In genomic region chr3:23972747-23973667, GRCm38 (mm10) we compare ENCODE assay signal across 27 mouse cellular contexts.
A peak's percentile ranks its signal among the peaks of the same experiment; 100 is the strongest.
DNase-seq lines count a peak whose midpoint lies in the region; ATAC-seq and TF ChIP-seq lines count a peak whose summit lies in the region.
"Had no signal": no experiment of that assay in that cellular context is flagged by ENCODE, and none has a peak within 500 bp of the region (broad histone marks: within the 10 kb centered on the region; RNA-seq: fewer than 3 reads in every experiment).

No protein-coding gene starts in this region.

- no peaks in the 10 kb centered on the region for H3K4me1 ChIP-seq in forebrain, embryonic 15.5 days
- H3K4me1 ChIP-seq in forebrain, embryonic 11.5 days (replicated peaks; ENCODE audit: control insufficient read depth, insufficient read depth, low read length) = no peaks in the 10 kb centered on the region
- H3K4me1 ChIP-seq in lung, embryonic 15.5 days = 0 out of 2 replicates have a peak, but pooled peaks cover 4% of the 10 kb centered on the region
- H3K4me1 ChIP-seq in MEL (ENCODE audit: control insufficient read depth in 1 of 2, insufficient read depth in 2 of 2, low read length in 2 of 2) = peaks cover 3 to 23% of the 10 kb centered on the region in 2 experiments; a peak in 3 of 4 replicates
- H3K4me1 ChIP-seq: heart, embryonic 12.5 days; hindbrain, embryonic 12.5 days; limb, embryonic 12.5 days; liver, embryonic 12.5 days; neural tube, embryonic 15.5 days; stomach, embryonic 15.5 days had no signal

- TF ChIP-seq RAD21 in MEL (IDR thresholded peaks at IDR 0.05; ENCODE audit: low read depth, low read length) = no peak; the same call in 1 of the 2 replicates

- no peak overlapping the region for H3K4me2 ChIP-seq in forebrain, embryonic 15.5 days (replicated peaks)
- H3K4me2 ChIP-seq in forebrain, embryonic 11.5 days (ENCODE audit: low read depth, low read length, severe bottlenecking) = no peak overlapping the region
- H3K4me2 ChIP-seq in lung, embryonic 15.5 days = no peak overlapping the region
- H3K4me2 ChIP-seq: heart, embryonic 12.5 days; hindbrain, embryonic 12.5 days; limb, embryonic 12.5 days; liver, embryonic 12.5 days; neural tube, embryonic 15.5 days; stomach, embryonic 15.5 days had no signal

- H3K36me3 ChIP-seq in forebrain, embryonic 15.5 days = no peaks in the 10 kb centered on the region
- H3K36me3 ChIP-seq in forebrain, embryonic 11.5 days (ENCODE audit: control insufficient read depth, insufficient read depth, low read length) = no peaks in the 10 kb centered on the region
- no peaks in the 10 kb centered on the region for H3K36me3 ChIP-seq in lung, embryonic 15.5 days
- H3K36me3 ChIP-seq in MEL (ENCODE audit: control insufficient read depth in 1 of 2, insufficient read depth in 2 of 2, low read length in 2 of 2) = peaks cover 0 to 4% of the 10 kb centered on the region in 2 experiments; a peak in 2 of 4 replicates
- H3K36me3 ChIP-seq: G1E; heart, embryonic 12.5 days; hindbrain, embryonic 12.5 days; limb, embryonic 12.5 days; liver, embryonic 12.5 days; neural tube, embryonic 15.5 days; stomach, embryonic 15.5 days had no signal

- H3K9me3 ChIP-seq in forebrain, embryonic 15.5 days = no peaks in the 10 kb centered on the region
- H3K9me3 ChIP-seq in forebrain, embryonic 11.5 days (ENCODE audit: control insufficient read depth, low read length) = no peaks in the 10 kb centered on the region
- H3K9me3 ChIP-seq in lung, embryonic 15.5 days = no peaks in the 10 kb centered on the region
- H3K9me3 ChIP-seq in MEL (replicated peaks; ENCODE audit: insufficient read depth, low read length) = no peaks in the 10 kb centered on the region
- H3K9me3 ChIP-seq: G1E; heart, embryonic 12.5 days; hindbrain, embryonic 12.5 days; limb, embryonic 12.5 days; liver, embryonic 12.5 days; neural tube, embryonic 15.5 days; stomach, embryonic 15.5 days had no signal

- DNase-seq in forebrain, embryonic 11.5 days (ENCODE audit: low spot score) = no peak
- no peak for DNase-seq in lung, postnatal 36 days
- DNase-seq in MEL (ENCODE audit: low read depth, low spot score) = peak; percentile 74
- peak; percentile 73 for DNase-seq in brain, embryonic 14.5 days (ENCODE audit: low read depth)
- DNase-seq in urinary bladder, adult 18-20 months (ENCODE audit: low spot score in 2 of 2) = no peak
- DNase-seq: adrenal gland, postnatal 10 days; cerebellum, adult 9-10 months; gastrocnemius, postnatal 25 days; heart, adult 18-20 months; heart, postnatal 14 days; kidney, adult 18-20 months; right cerebral cortex, adult 18-20 months; right cerebral cortex, postnatal 4 days; thymus, adult 18-20 months; thymus, postnatal 36 days had no signal

- TF ChIP-seq CTCF in MEL (IDR thresholded peaks at IDR 0.05 in 2 of 3, conservative IDR thresholded peaks at IDR 0.05 in 1 of 3; ENCODE audit: control insufficient read depth in 1 of 3, insufficient read depth in 1 of 3, low read depth in 2 of 3, low read length in 3 of 3, poor library complexity in 1 of 3, severe bottlenecking in 1 of 3) = no peak
- TF ChIP-seq CTCF in brain, embryonic 14.5 days (IDR thresholded peaks at IDR 0.05; ENCODE audit: borderline replicate concordance, extremely low read depth, insufficient read depth, insufficient read length) = no peak

- TF ChIP-seq EP300 in MEL (IDR thresholded peaks at IDR 0.05; ENCODE audit: low read depth in 1 of 2, low read length in 2 of 2) = peak; percentile 83 to 90

- no peak overlapping the region for H3K9ac ChIP-seq in forebrain, embryonic 15.5 days (replicated peaks)
- no peak overlapping the region for H3K9ac ChIP-seq in forebrain, embryonic 11.5 days (ENCODE audit: low read length)
- no peak overlapping the region for H3K9ac ChIP-seq in lung, embryonic 15.5 days
- 0 out of 2 replicates have a peak overlapping the region, but pooled peaks have one; percentile 22 for H3K9ac ChIP-seq in MEL (ENCODE audit: control insufficient read depth, low read depth, low read length, poor library complexity, severe bottlenecking)
- H3K9ac ChIP-seq: heart, embryonic 12.5 days; hindbrain, embryonic 12.5 days; limb, embryonic 12.5 days; liver, embryonic 12.5 days; neural tube, embryonic 15.5 days; stomach, embryonic 15.5 days had no signal

- ATAC-seq in forebrain, embryonic 15.5 days (replicated peaks) = peak; percentile 82
- no peak for ATAC-seq in forebrain, embryonic 11.5 days (replicated peaks; ENCODE audit: low FRiP score)
- ATAC-seq in lung, embryonic 15.5 days (ENCODE audit: borderline replicate concordance, extremely low read depth, low FRiP score, low TSS enrichment) = peak; percentile 94
- ATAC-seq in CD4-positive, CD25-positive, alpha-beta regulatory T cell, adult 4 months = no peak
- ATAC-seq: inflammation-experienced regulatory T-cells, adult 6 months; liver, embryonic 12.5 days had no signal

- H3K4me3 ChIP-seq in forebrain, embryonic 15.5 days = no peak overlapping the region
- H3K4me3 ChIP-seq in forebrain, embryonic 11.5 days (ENCODE audit: low read depth, low read length) = no peak overlapping the region
- no peak overlapping the region for H3K4me3 ChIP-seq in lung, embryonic 15.5 days
- H3K4me3 ChIP-seq in MEL (ENCODE audit: control insufficient read depth in 1 of 2, insufficient read depth in 1 of 2, low read depth in 2 of 2, low read length in 2 of 2) = peak overlapping the region in 1 of 2 experiments; percentile 29; a peak in 1 of 4 replicates
- H3K4me3 ChIP-seq: heart, embryonic 12.5 days; hindbrain, embryonic 12.5 days; limb, embryonic 12.5 days; liver, embryonic 12.5 days; neural tube, embryonic 15.5 days; stomach, embryonic 15.5 days had no signal

- H3K79me2 ChIP-seq in MEL (ENCODE audit: control insufficient read depth, insufficient read depth, low read length, poor library complexity) = no peaks in the 10 kb centered on the region

- no peaks in the 10 kb centered on the region for H3K27me3 ChIP-seq in forebrain, embryonic 15.5 days
- no peaks in the 10 kb centered on the region for H3K27me3 ChIP-seq in forebrain, embryonic 11.5 days (ENCODE audit: control insufficient read depth, insufficient read depth, low read length)
- H3K27me3 ChIP-seq in lung, embryonic 15.5 days = no peaks in the 10 kb centered on the region
- H3K27me3 ChIP-seq in MEL (ENCODE audit: control insufficient read depth in 1 of 2, insufficient read depth in 2 of 2, low read length in 2 of 2) = no peaks in the 10 kb centered on the region
- H3K27me3 ChIP-seq: CH12.LX; heart, embryonic 12.5 days; hindbrain, embryonic 12.5 days; limb, embryonic 12.5 days; liver, embryonic 12.5 days; neural tube, embryonic 15.5 days; stomach, embryonic 15.5 days had no signal

- no peak overlapping the region for H3K27ac ChIP-seq in forebrain, embryonic 15.5 days (replicated peaks)
- H3K27ac ChIP-seq in forebrain, embryonic 11.5 days (ENCODE audit: low read depth, low read length) = no peak overlapping the region
- peak overlapping the region; percentile 55 for H3K27ac ChIP-seq in lung, embryonic 15.5 days
- peak overlapping the region; percentile 84 for H3K27ac ChIP-seq in MEL (ENCODE audit: control insufficient read depth, low read depth, low read length)
- H3K27ac ChIP-seq: hindbrain, embryonic 12.5 days; limb, embryonic 12.5 days; liver, embryonic 12.5 days; neural tube, embryonic 15.5 days; stomach, embryonic 15.5 days had no signal

- TF ChIP-seq POLR2A in MEL (IDR thresholded peaks at IDR 0.05; ENCODE audit: control insufficient read depth in 1 of 2, insufficient read depth in 1 of 2, low read depth in 1 of 2, low read length in 2 of 2, poor library complexity in 1 of 2) = no peak
- TF ChIP-seq POLR2A in brain, embryonic 14.5 days (IDR thresholded peaks at IDR 0.05; ENCODE audit: borderline replicate concordance, extremely low read depth, insufficient read depth, insufficient read length, poor library complexity, severe bottlenecking) = no peak

- WGBS in forebrain, embryonic 15.5 days = 65% methylated on average over 4 of the region's 4 CpGs
- 93% methylated on average over 4 of the region's 4 CpGs for WGBS in forebrain, embryonic 11.5 days
- WGBS in lung, embryonic 15.5 days = 37% methylated on average over 4 of the region's 4 CpGs

TF ChIP-seq in MEL, 35 proteins besides CTCF, POLR2A, EP300 and RAD21:
- TF ChIP-seq MAX (IDR thresholded peaks at IDR 0.05; ENCODE audit: low read length) (no peak), KAT2A (conservative IDR thresholded peaks at IDR 0.05; ENCODE audit: low read depth, low read length) (no peak), RCOR1 (IDR thresholded peaks at IDR 0.05; ENCODE audit: low read depth, low read length) (peak; percentile 70), TCF12 (IDR thresholded peaks at IDR 0.05; ENCODE audit: low read depth, low read length) (peak; percentile 89), MEF2A (IDR thresholded peaks at IDR 0.05; ENCODE audit: extremely low read depth, insufficient replicate concordance, low read depth, low read length, poor library complexity, severe bottlenecking) (0 out of 2 replicates have a peak, but pooled peaks have one; percentile 32), ETS1 (IDR thresholded peaks at IDR 0.05; ENCODE audit: low read depth, low read length) (peak; percentile 85), MYB (IDR thresholded peaks at IDR 0.05; ENCODE audit: low read depth, low read length) (peak; percentile 62; the same call in 1 of the 2 replicates), GATA1 (IDR thresholded peaks at IDR 0.05; ENCODE audit: low read depth, low read length) (peak; percentile 55; the same call in 1 of the 2 replicates), MXI1 (IDR thresholded peaks at IDR 0.05; ENCODE audit: low read depth, low read length) (no peak), SIN3A (IDR thresholded peaks at IDR 0.05; ENCODE audit: low read length) (0 out of 2 replicates have a peak, but pooled peaks have one; percentile 17), MAZ (IDR thresholded peaks at IDR 0.05; ENCODE audit: low read depth, low read length) (no peak), MAFK (IDR thresholded peaks at IDR 0.05; ENCODE audit: borderline replicate concordance, low read depth, low read length) (peak; percentile 51; the same call in 1 of the 2 replicates), USF1 (IDR thresholded peaks at IDR 0.05; ENCODE audit: low read depth, low read length) (no peak), UBTF (IDR thresholded peaks at IDR 0.05; ENCODE audit: borderline replicate concordance, insufficient read depth, low read depth, low read length) (no peak), ZNF384 (IDR thresholded peaks at IDR 0.05; ENCODE audit: low read depth, low read length) (peak; percentile 92), TAL1 (IDR thresholded peaks at IDR 0.05; ENCODE audit: low read length) (peak; percentile 18; the same call in 1 of the 2 replicates), ELF1 (IDR thresholded peaks at IDR 0.05; ENCODE audit: low read depth, low read length) (peak; percentile 41; the same call in 1 of the 2 replicates)
TF ChIP-seq in MEL: peak in this region for 11.

Comparison
In these comparisons a context has a peak if more than half of its experiments do, and no peak if none do; other contexts are left out.
1. ATAC-seq: peak in forebrain, embryonic 15.5 days (single experiment) and lung, embryonic 15.5 days (single experiment); none in forebrain, embryonic 11.5 days (single experiment) and CD4-positive, CD25-positive, alpha-beta regulatory T cell, adult 4 months (single experiment).
2. H3K27ac ChIP-seq: peak in lung, embryonic 15.5 days (single experiment) and MEL (single experiment); none in forebrain, embryonic 15.5 days (single experiment) and forebrain, embryonic 11.5 days (single experiment).
3. DNase-seq: peak in MEL (single experiment) and brain, embryonic 14.5 days (single experiment); none in forebrain, embryonic 11.5 days (single experiment), lung, postnatal 36 days (single experiment) and urinary bladder, adult 18-20 months (0 of 2).